ENCODE assay signal across 24 mouse cellular contexts in genomic region chr13:114910629-114911028, GRCm38 (mm10). TPM values are rescaled to one million over a fixed set of nuclear protein-coding genes. Genes with fewer than 3 reads are reported as not detected.
DNase-seq lines count a peak whose midpoint lies in the region; ATAC-seq and TF ChIP-seq lines count a peak whose summit lies in the region.
"Had no signal": no experiment of that assay in that cellular context is flagged by ENCODE, and none has a peak within 500 bp of the region (broad histone marks: within the 10 kb centered on the region; RNA-seq: fewer than 3 reads in every experiment).

No protein-coding gene starts in this region.

- peak; percentile 63 for ATAC-seq in megakaryocyte progenitor cell, adult 5-6 weeks (replicated peaks; ENCODE audit: poor library complexity)
- ATAC-seq: activated CD4-positive, CD25-positive, alpha-beta regulatory T cell, adult 4 months; CD4-positive, CD25-positive, alpha-beta regulatory T cell, adult 4 months; forebrain, embryonic 15.5 days; hindbrain, embryonic 16.5 days; intestine, embryonic 15.5 days had no signal

- intact Hi-C loops in gastrocnemius, adult 2 months (cut with DNase I) = no loop called here
- intact Hi-C loops in gastrocnemius, postnatal 14 days (cut with DNase I; ENCODE audit: low total_unique reads) = no loop called here

- H3K27me3 ChIP-seq in CH12.LX (replicated peaks) = no peaks in the 10 kb centered on the region
- H3K27me3 ChIP-seq: embryonic facial prominence, embryonic 12.5 days; embryonic facial prominence, embryonic 15.5 days; forebrain, embryonic 15.5 days; heart, embryonic 13.5 days; hindbrain, embryonic 12.5 days; intestine, embryonic 15.5 days had no signal

- H3K79me2 ChIP-seq in CH12.LX (replicated peaks; ENCODE audit: control insufficient read depth, extremely low read depth, insufficient read depth, poor library complexity, severe bottlenecking) = no peaks in the 10 kb centered on the region

- peaks cover 9 to 12% of the 10 kb centered on the region in 2 experiments; a peak in 3 of 4 replicates for H3K4me1 ChIP-seq in CH12.LX (ENCODE audit: control insufficient read depth in 1 of 2, insufficient read depth in 2 of 2)
- H3K4me1 ChIP-seq: embryonic facial prominence, embryonic 12.5 days; embryonic facial prominence, embryonic 15.5 days; forebrain, embryonic 15.5 days; heart, embryonic 13.5 days; hindbrain, embryonic 12.5 days; intestine, embryonic 15.5 days had no signal

- TF ChIP-seq EP300 in CH12.LX (IDR thresholded peaks at IDR 0.05; ENCODE audit: low read length) = no peak

- TF ChIP-seq CTCF in gastrocnemius, adult 2 months (IDR thresholded peaks at IDR 0.05) = no peak
- no peak for TF ChIP-seq CTCF in CH12.LX (conservative IDR thresholded peaks at IDR 0.05 in 1 of 2, IDR thresholded peaks at IDR 0.05 in 1 of 2; ENCODE audit: low read depth in 2 of 2, low read length in 2 of 2)

- H3K27ac ChIP-seq in gastrocnemius, adult 2 months = 0 out of 2 replicates have a peak overlapping the region, but pooled peaks have one; percentile 5
- H3K27ac ChIP-seq in CH12.LX (ENCODE audit: insufficient read depth, low read depth) = no peak overlapping the region
- H3K27ac ChIP-seq: embryonic facial prominence, embryonic 12.5 days; embryonic facial prominence, embryonic 15.5 days; forebrain, embryonic 15.5 days; heart, embryonic 13.5 days; hindbrain, embryonic 12.5 days; intestine, embryonic 15.5 days had no signal

- no peaks in the 10 kb centered on the region for H3K36me3 ChIP-seq in CH12.LX (replicated peaks in 1 of 2; ENCODE audit: control insufficient read depth in 1 of 2, insufficient read depth in 1 of 2, low read length in 1 of 2)
- H3K36me3 ChIP-seq: embryonic facial prominence, embryonic 12.5 days; embryonic facial prominence, embryonic 15.5 days; forebrain, embryonic 15.5 days; heart, embryonic 13.5 days; hindbrain, embryonic 12.5 days; intestine, embryonic 15.5 days had no signal

- TF ChIP-seq POLR2A in CH12.LX (IDR thresholded peaks at IDR 0.05; ENCODE audit: low read depth, low read length) = no peak

- H3K9ac ChIP-seq in CH12.LX (ENCODE audit: insufficient read depth, low read depth) = no peak overlapping the region
- H3K9ac ChIP-seq: embryonic facial prominence, embryonic 12.5 days; embryonic facial prominence, embryonic 15.5 days; forebrain, embryonic 15.5 days; heart, embryonic 13.5 days; hindbrain, embryonic 12.5 days; intestine, embryonic 15.5 days had no signal

- no peak for DNase-seq in gastrocnemius, adult 2 months
- DNase-seq in gastrocnemius, postnatal 14 days = no peak
- no peak for DNase-seq in CH12.LX (ENCODE audit: extremely low read depth)
- no peak for DNase-seq in adrenal gland, adult 18-20 months (ENCODE audit: low spot score in 2 of 2)
- DNase-seq in urinary bladder, postnatal 4 days (ENCODE audit: low spot score in 2 of 2) = no peak
- DNase-seq in thymus, postnatal 10 days (ENCODE audit: low spot score in 2 of 2) = no peak
- DNase-seq: adrenal gland, postnatal 10 days; cerebellum, adult 11 months; cerebellum, adult 2 months; cerebellum, adult 9-11 months; cerebellum, postnatal 25 days; gastrocnemius, postnatal 10 days; heart, adult 18-20 months; heart, postnatal 14 days had no signal

- in situ Hi-C loops in CH12.LX (cut with MboI; ENCODE audit: low pct_ligation_motif_present, low pct_unique_long_range_greater_than_20kb, low sequenced_read_pairs) = no loop called here

- H3K4me3 ChIP-seq in gastrocnemius, adult 2 months = no peak overlapping the region
- peak overlapping the region in 1 of 3 experiments; percentile 35 for H3K4me3 ChIP-seq in CH12.LX (replicated peaks in 1 of 3; ENCODE audit: low read depth in 2 of 3, low read length in 2 of 3, poor library complexity in 1 of 3)
- H3K4me3 ChIP-seq: embryonic facial prominence, embryonic 12.5 days; embryonic facial prominence, embryonic 15.5 days; forebrain, embryonic 15.5 days; heart, embryonic 13.5 days; hindbrain, embryonic 12.5 days; intestine, embryonic 15.5 days had no signal

- TF ChIP-seq RAD21 in CH12.LX (IDR thresholded peaks at IDR 0.05; ENCODE audit: low read depth, low read length) = no peak

- dilution Hi-C loops in CH12.LX (cut with MboI; ENCODE audit: extremely low pct_ligation_motif_present, extremely low pct_unique_long_range_greater_than_20kb, low sequenced_read_pairs) = no loop called here

- peak overlapping the region; percentile 56 for H3K4me2 ChIP-seq in CH12.LX (ENCODE audit: insufficient read depth, low read depth, poor library complexity, severe bottlenecking)
- H3K4me2 ChIP-seq: embryonic facial prominence, embryonic 12.5 days; embryonic facial prominence, embryonic 15.5 days; forebrain, embryonic 15.5 days; heart, embryonic 13.5 days; hindbrain, embryonic 12.5 days; intestine, embryonic 15.5 days had no signal

- H3K9me3 ChIP-seq in CH12.LX (replicated peaks; ENCODE audit: low read length) = no peaks in the 10 kb centered on the region
- H3K9me3 ChIP-seq: embryonic facial prominence, embryonic 12.5 days; embryonic facial prominence, embryonic 15.5 days; forebrain, embryonic 15.5 days; heart, embryonic 13.5 days; hindbrain, embryonic 12.5 days; intestine, embryonic 15.5 days had no signal

TF ChIP-seq in CH12.LX, 34 proteins besides CTCF, POLR2A, EP300 and RAD21:
- no peak for TF ChIP-seq E2F4 (IDR thresholded peaks at IDR 0.05; ENCODE audit: insufficient replicate concordance, low read depth, low read length)
- TF ChIP-seq USF2 (conservative IDR thresholded peaks at IDR 0.05; ENCODE audit: low read depth, low read length) = no peak
- no peak for TF ChIP-seq ZNF384 (IDR thresholded peaks at IDR 0.05; ENCODE audit: low read depth, low read length)
- TF ChIP-seq MEF2A (IDR thresholded peaks at IDR 0.05; ENCODE audit: borderline replicate concordance, low read depth, low read length) = no peak
- no peak for TF ChIP-seq SIN3A (IDR thresholded peaks at IDR 0.05; ENCODE audit: low read length)
- TF ChIP-seq IRF4 (IDR thresholded peaks at IDR 0.05; ENCODE audit: low read depth, low read length) = no peak
- TF ChIP-seq MAFK (IDR thresholded peaks at IDR 0.05; ENCODE audit: insufficient replicate concordance, low read length) = no peak
- TF ChIP-seq JUN (IDR thresholded peaks at IDR 0.05; ENCODE audit: insufficient read depth, low read depth, low read length) = no peak
- TF ChIP-seq GABPA (IDR thresholded peaks at IDR 0.05; ENCODE audit: insufficient replicate concordance, low read depth, low read length) = no peak
- TF ChIP-seq MYC (IDR thresholded peaks at IDR 0.05; ENCODE audit: low read depth, low read length) = no peak
TF ChIP-seq in CH12.LX: peak in this region for 0.

RNA-seq across cellular contexts. Expression of gene Itga2, which starts 21.3 kb away (rescaled TPM):
- 1 to 10 TPM in 1 of 2 experiments, under 1 TPM in 1; 0.43 to 2.3 TPM for total RNA-seq in gastrocnemius, adult 2 months (2021)
- total RNA-seq in gastrocnemius, postnatal 14 days (2021) = 1 to 10 TPM; 2.6 to 5.6 TPM
- total RNA-seq in CH12.LX (2012; rRNA removed) = 0.04 TPM in 1 of 2 replicates, not detected in the other
- not detected in 2 replicates for total RNA-seq in CH12.LX (2014; rRNA removed)
- polyA plus RNA-seq in CH12.LX (2012; ENCODE audit: insufficient read length, low read depth) = not detected in 2 replicates
- total RNA-seq in megakaryocyte progenitor cell, adult 5-6 weeks (2015) = 0.32 and 0.37 TPM in 2 replicates
- total RNA-seq in megakaryocyte progenitor cell, adult 5-6 weeks (2017) = 0.04 and 0.47 TPM in 2 replicates
- 1 to 10 TPM; 1.1 to 1.5 TPM for total RNA-seq in adrenal gland, adult 18-20 months (2021)
